Mouse (Mus musculus): Measurements from ENCODE around the gene Prmt9. TPM values are rescaled to one million over a fixed set of nuclear protein-coding genes. Genes with fewer than 3 reads are reported as not detected.

Gene Prmt9
- polyA plus RNA-seq, 1 experiment from 2014 or later, result 25.6 TPM

- Histone ChIP-seq H3K4me3 (peak within 1 kb of the TSS; percentile 70), H3K4me2 (replicated peaks) (peak within 1 kb of the TSS; percentile 76), H3K27me3 (no peaks in the 10 kb centered on the region), H3K4me1 (peaks cover 22% of the 10 kb centered on the region), H3K36me3 (peaks cover 3% of the 10 kb centered on the region), H3K27ac (replicated peaks) (peak within 1 kb of the TSS; percentile 64), H3K9ac (replicated peaks) (peak within 1 kb of the TSS; percentile 61), H3K9me3 (no peaks in the 10 kb centered on the region)
- peak; percentile 99 for ATAC-seq (replicated peaks)
- under 1% methylated on average over 36 of the region's 36 CpGs for WGBS
Measured at GRCm38 (mm10) chr8:77610374-77610969, 61.3 kb downstream of the Prmt9 start, which contains the start of gene Tmem184c. Tmem184c (minus strand) TSS chr8:77610698.

- no peak; the same call in 1 of the 2 replicates for ATAC-seq (replicated peaks)
- H3K27ac ChIP-seq (replicated peaks), result no peak overlapping the region
- no peak overlapping the region for H3K9ac ChIP-seq (replicated peaks)
- no peaks in the 10 kb centered on the region for H3K9me3 ChIP-seq
- no peaks in the 10 kb centered on the region for H3K27me3 ChIP-seq
- H3K36me3 ChIP-seq, result no peaks in the 10 kb centered on the region
- no peak overlapping the region for H3K4me3 ChIP-seq
- H3K4me1 ChIP-seq, result no peaks in the 10 kb centered on the region
- no peak overlapping the region for H3K4me2 ChIP-seq (replicated peaks)
- 63% methylated on average over 2 of the region's 2 CpGs for WGBS
Measured at GRCm38 (mm10) chr8:77617916-77618315, 68.7 kb downstream of the Prmt9 start.

- Histone ChIP-seq H3K27me3 (no peaks in the 10 kb centered on the region), H3K4me3 (no peak overlapping the region), H3K4me1 (no peaks in the 10 kb centered on the region), H3K27ac (replicated peaks) (no peak overlapping the region), H3K9ac (replicated peaks) (no peak overlapping the region), H3K9me3 (no peaks in the 10 kb centered on the region), H3K4me2 (replicated peaks) (no peak overlapping the region), H3K36me3 (no peaks in the 10 kb centered on the region)
- WGBS, result 61% methylated on average over 7 of the region's 7 CpGs
- ATAC-seq (replicated peaks), result no peak
Measured at GRCm38 (mm10) chr8:77623677-77624209, 74.5 kb downstream of the Prmt9 start.

- Histone ChIP-seq H3K9ac (replicated peaks) (no peak overlapping the region), H3K36me3 (no peaks in the 10 kb centered on the region), H3K27me3 (no peaks in the 10 kb centered on the region), H3K4me3 (no peak overlapping the region), H3K4me2 (replicated peaks) (no peak overlapping the region), H3K27ac (replicated peaks) (no peak overlapping the region), H3K9me3 (no peaks in the 10 kb centered on the region), H3K4me1 (no peaks in the 10 kb centered on the region)
- peak; percentile 97 for ATAC-seq (replicated peaks)
- 18% methylated on average over 15 of the region's 15 CpGs for WGBS
Measured at GRCm38 (mm10) chr8:77629858-77630537, 80.8 kb downstream of the Prmt9 start.

- Histone ChIP-seq H3K9ac (replicated peaks) (no peak overlapping the region), H3K4me2 (replicated peaks) (no peak overlapping the region), H3K36me3 (no peaks in the 10 kb centered on the region), H3K27me3 (no peaks in the 10 kb centered on the region), H3K4me3 (no peak overlapping the region), H3K9me3 (no peaks in the 10 kb centered on the region), H3K4me1 (no peaks in the 10 kb centered on the region), H3K27ac (replicated peaks) (no peak overlapping the region)
- ATAC-seq (replicated peaks), result no peak
- 49% methylated on average over 3 of the region's 3 CpGs for WGBS
Measured at GRCm38 (mm10) chr8:77630691-77631090, 81.5 kb downstream of the Prmt9 start.

Other genes with a start within 250 kb of the Prmt9 start
- gene Arhgap10, start 31.4 kb upstream of the Prmt9 start, polyA plus RNA-seq (2015; fragmentation: Nextera tagmentation; extraction: Ambion mirVana), result 3.8 and 4.2 TPM in 2 replicates
- gene Tmem184c, start 61.3 kb downstream of the Prmt9 start, polyA plus RNA-seq (2015; fragmentation: Nextera tagmentation; extraction: Ambion mirVana), result 65.4 and 68.4 TPM in 2 replicates
- 4.0 and 4.2 TPM in 2 replicates for gene Ednra, start 175.1 kb downstream of the Prmt9 start, polyA plus RNA-seq (2015; fragmentation: Nextera tagmentation; extraction: Ambion mirVana)

Data from forebrain, embryonic 15.5 days (tissue).